Mouse (Mus musculus): ENCODE data around the gene Atg4b.

Atg4b gene

DNA sequence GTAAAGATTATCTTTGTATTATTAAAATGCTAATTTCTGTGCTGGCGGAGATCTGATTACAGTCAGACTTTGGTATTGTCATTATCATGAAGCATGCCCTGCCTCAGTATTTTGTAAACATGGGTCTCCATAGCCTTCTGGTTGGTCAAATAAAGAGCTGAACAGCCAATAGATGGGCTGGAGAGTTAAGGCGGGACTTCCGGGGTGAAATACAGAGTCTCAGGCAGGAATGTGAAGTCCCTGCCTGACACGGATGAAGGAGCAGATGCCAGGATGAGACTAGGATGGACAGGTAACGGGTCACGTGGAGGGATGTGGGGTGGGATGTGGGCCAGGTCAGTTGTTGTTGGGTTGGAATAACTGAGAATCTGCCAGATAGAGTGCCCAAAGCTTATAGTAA is at the start of gene Atg4b:
Gene Atg4b, plus strand, starts transcription at position 211 of the 400 bp plus-strand sequence.
- in situ Hi-C loops (cut with MboI; ENCODE audit: low pct_unique_long_range_greater_than_20kb in 1 of 2, low sequenced_read_pairs in 2 of 2, unreplicated experiment in 1 of 2), result no loop called here

DNA sequence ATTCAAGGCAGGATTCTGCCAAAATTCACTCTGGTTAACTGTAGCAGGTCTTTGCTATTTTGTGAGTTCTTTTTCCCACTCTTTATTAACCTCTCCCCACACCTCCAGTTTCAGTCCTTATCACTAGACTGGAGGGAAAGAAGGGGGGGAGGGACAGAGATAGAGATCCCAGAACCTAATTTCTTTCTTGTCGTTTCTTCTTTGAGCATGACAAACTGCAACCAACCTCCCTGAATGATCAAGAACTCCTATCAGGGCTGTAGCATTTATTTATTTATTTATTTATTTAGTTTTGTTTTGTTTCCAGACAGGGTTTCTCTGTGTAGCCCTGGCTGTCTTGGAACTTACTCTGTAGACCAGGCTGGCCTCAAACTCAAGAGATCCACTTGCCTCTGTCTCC is 49.2 kb upstream of the Atg4b start:
- in situ Hi-C loops (cut with MboI; ENCODE audit: low pct_unique_long_range_greater_than_20kb in 1 of 2, low sequenced_read_pairs in 2 of 2, unreplicated experiment in 1 of 2), result no loop called here

DNA sequence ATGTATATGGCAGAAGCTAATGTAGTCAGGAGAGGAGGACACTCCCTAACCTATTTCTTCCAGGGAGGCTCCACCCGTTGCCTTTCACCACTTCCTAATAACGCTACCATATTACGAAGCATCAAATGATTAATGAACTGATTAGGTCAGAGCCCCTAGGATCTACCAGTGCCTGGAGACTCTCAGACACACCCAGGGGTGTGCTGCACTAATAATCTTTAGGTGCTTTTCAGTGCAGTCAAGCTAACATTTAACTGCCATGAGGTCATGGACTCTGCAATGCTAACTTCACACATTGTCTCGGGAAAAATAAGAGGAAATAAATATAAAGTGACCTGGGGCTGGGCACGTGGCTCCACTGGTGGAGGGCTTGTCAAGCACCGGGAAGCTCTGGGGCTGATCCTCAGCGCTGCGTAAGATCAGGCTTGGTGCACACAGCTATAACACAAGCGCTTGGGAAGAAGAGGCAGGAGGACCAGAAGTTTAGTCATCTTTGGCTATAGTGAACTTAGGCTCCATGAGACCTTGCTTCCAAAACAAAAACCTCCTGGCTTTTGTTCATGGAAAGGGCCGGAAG is 47.7 kb upstream of the Atg4b start:
- in situ Hi-C loops (cut with MboI; ENCODE audit: low pct_unique_long_range_greater_than_20kb in 1 of 2, low sequenced_read_pairs in 2 of 2, unreplicated experiment in 1 of 2), result no loop called here

DNA sequence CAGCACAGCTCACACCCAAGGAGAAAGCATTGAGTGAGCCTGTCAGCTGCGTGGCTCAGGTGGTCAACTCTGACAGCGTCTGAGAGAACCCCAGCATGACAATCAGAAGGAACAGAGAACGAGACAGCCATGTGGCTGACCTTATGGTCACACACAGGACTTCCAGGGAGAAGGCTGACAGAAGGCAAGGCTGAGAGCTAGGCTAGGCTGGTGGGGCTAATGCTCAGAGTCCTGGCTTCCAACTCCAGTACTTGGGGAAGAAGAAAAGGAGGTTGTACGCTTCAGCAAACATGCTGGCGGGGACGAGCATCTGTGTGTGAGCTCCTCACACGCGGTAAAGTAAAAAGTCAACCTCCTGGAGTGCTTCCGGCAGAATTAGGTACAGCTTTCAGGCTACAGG is 47.0 kb upstream of the Atg4b start:
- in situ Hi-C loops (cut with MboI; ENCODE audit: low pct_unique_long_range_greater_than_20kb in 1 of 2, low sequenced_read_pairs in 2 of 2, unreplicated experiment in 1 of 2), result no loop called here

DNA sequence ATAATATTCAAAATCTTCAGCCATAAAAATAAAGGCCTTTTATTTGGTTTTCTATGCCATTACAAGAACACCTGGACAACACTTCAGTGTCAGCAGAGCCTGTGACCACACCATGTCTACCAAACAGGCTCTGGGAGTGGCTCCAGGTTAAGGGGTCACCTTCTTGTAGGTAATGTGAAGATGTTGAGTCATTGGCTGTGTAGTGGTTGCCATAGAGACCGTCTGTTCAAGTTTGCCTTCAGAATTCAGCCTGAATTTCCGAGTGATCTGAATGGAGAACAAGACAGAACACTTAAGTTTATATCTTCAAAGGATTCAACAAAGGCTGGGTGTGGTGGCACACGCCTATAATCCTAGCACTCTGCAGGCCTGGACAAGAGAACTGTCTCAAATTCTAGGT is 45.9 kb upstream of the Atg4b start:
- in situ Hi-C loops (cut with MboI; ENCODE audit: low pct_unique_long_range_greater_than_20kb in 1 of 2, low sequenced_read_pairs in 2 of 2, unreplicated experiment in 1 of 2), result no loop called here

DNA sequence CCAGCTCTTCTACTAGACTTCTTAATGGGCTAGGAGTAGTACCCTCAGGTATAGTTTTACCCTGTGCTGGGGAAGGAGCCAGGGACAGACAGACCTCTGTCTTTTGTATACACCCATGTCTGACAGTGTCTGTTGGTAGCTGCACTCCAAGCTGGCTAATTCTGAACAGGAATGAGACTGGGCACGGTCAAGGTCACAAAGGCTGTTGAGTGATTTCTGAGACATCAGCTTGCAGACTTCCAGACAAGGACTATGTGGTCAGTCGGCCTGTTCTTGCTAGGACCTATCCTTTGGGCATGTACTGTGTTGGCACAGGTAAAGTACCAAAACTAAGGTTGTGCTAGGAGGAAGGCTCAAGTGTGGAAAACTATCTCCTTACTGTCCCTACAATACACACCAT is 35.1 kb upstream of the Atg4b start:
- in situ Hi-C loops (cut with MboI; ENCODE audit: low pct_unique_long_range_greater_than_20kb in 1 of 2, low sequenced_read_pairs in 2 of 2, unreplicated experiment in 1 of 2), result no loop called here

DNA sequence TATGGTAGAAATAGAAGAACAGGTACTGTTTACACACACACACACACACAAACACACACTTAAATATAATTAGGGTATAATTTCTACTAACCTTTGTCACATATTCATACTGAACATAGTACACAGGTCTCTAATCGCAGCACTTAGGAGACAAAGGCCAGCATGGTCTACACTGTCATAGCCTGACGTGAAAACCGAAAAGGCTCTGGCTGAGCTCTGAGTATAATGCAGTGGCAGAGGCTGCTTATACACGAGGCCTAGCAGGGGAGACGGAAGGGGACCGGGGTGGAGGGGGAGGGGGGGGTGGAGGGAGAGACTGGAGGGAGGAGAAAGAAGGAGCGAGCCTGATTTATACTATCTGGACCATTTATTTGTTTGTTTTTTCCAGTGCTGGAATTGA is 29.7 kb upstream of the Atg4b start:
- in situ Hi-C loops (cut with MboI; ENCODE audit: low pct_unique_long_range_greater_than_20kb in 1 of 2, low sequenced_read_pairs in 2 of 2, unreplicated experiment in 1 of 2), result no loop called here

- in situ Hi-C loops (cut with MboI; ENCODE audit: low pct_unique_long_range_greater_than_20kb in 1 of 2, low sequenced_read_pairs in 2 of 2, unreplicated experiment in 1 of 2), result loop anchor here in 1 of 2 experiments (25.0 kb wide), 1 partner anchor 537 kb away; no protein-coding TSS in a partner anchor
Observed at GRCm38 (mm10) chr1:93724623-93725022, 26.7 kb upstream of the Atg4b start.

- in situ Hi-C loops (cut with MboI; ENCODE audit: low pct_unique_long_range_greater_than_20kb in 1 of 2, low sequenced_read_pairs in 2 of 2, unreplicated experiment in 1 of 2), result loop anchor here in 1 of 2 experiments (25.0 kb wide), 1 partner anchor 538 kb away; no protein-coding TSS in a partner anchor
Observed at GRCm38 (mm10) chr1:93725665-93726064, 25.6 kb upstream of the Atg4b start.

DNA sequence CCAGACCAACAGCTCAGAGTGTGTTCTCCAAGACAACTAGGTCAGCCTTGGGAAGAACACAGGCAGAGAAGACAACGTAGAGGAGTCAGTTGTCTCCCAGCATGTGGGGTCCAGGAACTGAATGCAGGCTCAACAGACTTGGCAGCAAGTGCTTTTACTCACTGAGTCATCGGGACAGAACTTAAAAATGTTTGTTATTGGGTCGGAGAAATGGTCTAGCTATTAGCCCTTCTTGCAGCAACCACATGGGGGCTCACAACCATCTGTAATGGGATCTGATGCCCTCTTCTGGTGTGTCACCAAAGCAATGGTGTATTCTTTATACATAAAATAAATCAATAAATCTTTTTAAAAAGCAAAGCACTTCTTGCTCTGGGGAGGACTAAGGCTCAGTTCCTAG is 25.2 kb upstream of the Atg4b start:
- in situ Hi-C loops (cut with MboI; ENCODE audit: low pct_unique_long_range_greater_than_20kb in 1 of 2, low sequenced_read_pairs in 2 of 2, unreplicated experiment in 1 of 2), result loop anchor here in 1 of 2 experiments (25.0 kb wide), 1 partner anchor 539 kb away; no protein-coding TSS in a partner anchor

- in situ Hi-C loops (cut with MboI; ENCODE audit: low pct_unique_long_range_greater_than_20kb in 1 of 2, low sequenced_read_pairs in 2 of 2, unreplicated experiment in 1 of 2), result loop anchor here in 1 of 2 experiments (25.0 kb wide), 1 partner anchor 540 kb away; no protein-coding TSS in a partner anchor
Observed at GRCm38 (mm10) chr1:93726974-93727373, 24.3 kb upstream of the Atg4b start.

DNA sequence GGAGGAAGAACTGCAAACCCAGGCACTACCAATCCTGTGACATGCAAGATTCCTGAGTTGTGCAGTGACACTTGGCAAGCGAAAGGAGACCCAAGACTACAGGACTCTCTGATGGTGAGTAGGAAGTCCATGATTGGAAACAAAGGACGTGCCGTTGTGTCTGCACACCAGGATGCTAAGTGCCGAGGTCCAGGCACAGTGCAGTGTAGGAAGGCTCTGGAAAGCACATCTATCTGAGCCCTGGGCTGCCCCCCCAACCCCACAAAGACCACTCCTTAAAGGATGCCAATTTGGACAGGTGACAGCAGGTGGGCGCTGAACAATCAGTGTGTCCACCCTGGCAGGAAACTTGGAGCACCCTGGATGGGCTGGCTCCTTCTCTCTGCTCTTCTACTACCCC is 20.2 kb upstream of the Atg4b start:
- in situ Hi-C loops (cut with MboI; ENCODE audit: low pct_unique_long_range_greater_than_20kb in 1 of 2, low sequenced_read_pairs in 2 of 2, unreplicated experiment in 1 of 2), result loop anchor here in 1 of 2 experiments (25.0 kb wide), 1 partner anchor 544 kb away; no protein-coding TSS in a partner anchor

DNA sequence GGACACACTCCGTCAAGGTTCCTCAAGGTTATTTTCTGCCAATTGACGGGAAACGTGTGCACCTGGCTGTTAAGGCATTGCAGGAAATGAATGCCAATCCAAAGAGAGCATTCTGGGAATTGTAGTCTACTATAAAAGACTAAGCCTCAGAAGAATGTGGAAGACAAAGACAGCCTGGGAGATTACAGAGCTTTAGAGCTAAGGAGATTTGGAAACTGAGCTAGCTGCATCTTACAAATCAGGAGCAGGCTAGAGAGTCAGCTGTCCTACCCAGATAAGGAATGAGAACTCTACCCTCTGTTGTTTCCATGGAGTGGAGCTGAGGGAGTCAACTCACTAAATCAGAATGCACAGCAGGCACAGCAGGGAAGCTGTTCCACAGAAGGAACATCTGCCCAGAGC is 19.4 kb upstream of the Atg4b start:
- in situ Hi-C loops (cut with MboI; ENCODE audit: low pct_unique_long_range_greater_than_20kb in 1 of 2, low sequenced_read_pairs in 2 of 2, unreplicated experiment in 1 of 2), result loop anchor here in 1 of 2 experiments (25.0 kb wide), 1 partner anchor 545 kb away; no protein-coding TSS in a partner anchor

- in situ Hi-C loops (cut with MboI; ENCODE audit: low pct_unique_long_range_greater_than_20kb in 1 of 2, low sequenced_read_pairs in 2 of 2, unreplicated experiment in 1 of 2), result loop anchor here in 1 of 2 experiments (25.0 kb wide), 1 partner anchor 549 kb away; no protein-coding TSS in a partner anchor
Observed at GRCm38 (mm10) chr1:93735859-93736258, 15.4 kb upstream of the Atg4b start.

DNA sequence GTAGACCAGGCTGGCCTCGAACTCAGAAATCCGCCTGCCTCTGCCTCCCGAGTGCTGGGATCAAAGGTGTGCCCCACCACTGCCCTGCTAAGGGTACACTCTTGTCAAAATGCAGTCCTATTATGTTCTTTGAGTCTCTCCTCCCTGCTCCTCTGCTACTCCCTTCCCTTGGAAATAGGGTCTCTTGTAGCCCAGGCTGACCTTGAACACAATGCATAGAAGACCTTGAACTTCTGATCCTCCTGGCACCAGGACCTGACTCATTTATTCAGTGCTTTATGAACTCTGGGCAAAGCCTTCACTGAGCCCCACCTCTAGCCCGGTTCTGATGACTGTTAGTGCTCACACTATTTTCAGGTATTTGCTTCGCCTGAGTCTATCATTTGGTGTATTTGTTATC is 13.6 kb upstream of the Atg4b start:
- in situ Hi-C loops (cut with MboI; ENCODE audit: low pct_unique_long_range_greater_than_20kb in 1 of 2, low sequenced_read_pairs in 2 of 2, unreplicated experiment in 1 of 2), result loop anchor here in 1 of 2 experiments (25.0 kb wide), 1 partner anchor 550 kb away; no protein-coding TSS in a partner anchor

DNA sequence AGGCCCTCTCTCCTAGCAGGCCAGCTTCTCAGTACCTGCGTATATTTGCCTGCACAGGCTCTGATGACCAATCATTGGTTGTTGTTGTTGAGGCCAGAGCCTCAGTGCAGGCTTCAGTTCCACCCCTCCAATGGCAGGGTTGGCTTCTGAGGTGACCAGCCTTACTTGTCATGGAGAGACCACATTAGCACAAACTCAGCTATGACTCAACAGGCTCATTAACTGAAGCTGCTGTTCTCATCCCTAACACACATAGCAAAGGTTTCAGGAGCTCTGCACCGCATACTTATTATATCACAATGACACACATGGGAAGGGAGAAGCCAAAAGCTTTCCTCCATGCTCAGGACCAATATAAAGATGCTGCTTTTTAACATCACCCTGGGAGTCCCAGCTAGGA is 10.6 kb upstream of the Atg4b start:
- in situ Hi-C loops (cut with MboI; ENCODE audit: low pct_unique_long_range_greater_than_20kb in 1 of 2, low sequenced_read_pairs in 2 of 2, unreplicated experiment in 1 of 2), result loop anchor here in 1 of 2 experiments (25.0 kb wide), 1 partner anchor 553 kb away; no protein-coding TSS in a partner anchor

- in situ Hi-C loops (cut with MboI; ENCODE audit: low pct_unique_long_range_greater_than_20kb in 1 of 2, low sequenced_read_pairs in 2 of 2, unreplicated experiment in 1 of 2), result loop anchor here in 1 of 2 experiments (25.0 kb wide), 1 partner anchor 555 kb away; no protein-coding TSS in a partner anchor
Observed at GRCm38 (mm10) chr1:93741987-93742386, 9.3 kb upstream of the Atg4b start.

DNA sequence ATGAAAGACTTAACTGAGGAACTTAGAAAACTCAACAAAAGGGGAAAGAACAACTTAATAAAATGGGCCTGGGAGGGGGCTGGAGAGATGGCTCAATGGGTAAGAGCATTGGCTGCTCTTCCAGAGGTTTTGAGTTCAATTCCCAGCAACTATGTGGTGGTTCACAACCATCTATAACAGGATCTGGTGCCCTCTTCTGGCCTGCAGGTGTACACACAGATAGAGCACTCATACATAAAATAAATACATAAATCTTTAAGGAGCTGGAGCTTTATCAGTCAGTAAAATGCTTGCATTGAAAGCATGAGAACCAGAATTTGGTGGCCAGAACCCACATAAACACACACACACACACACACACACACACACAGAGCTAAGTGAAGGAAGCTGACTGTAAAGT is 8.4 kb upstream of the Atg4b start:
- in situ Hi-C loops (cut with MboI; ENCODE audit: low pct_unique_long_range_greater_than_20kb in 1 of 2, low sequenced_read_pairs in 2 of 2, unreplicated experiment in 1 of 2), result loop anchor here in 1 of 2 experiments (25.0 kb wide), 1 partner anchor 556 kb away; no protein-coding TSS in a partner anchor

GRCm38 (mm10) chr1:93746179-93746578 is 5.1 kb upstream of the Atg4b start:
- in situ Hi-C loops (cut with MboI; ENCODE audit: low pct_unique_long_range_greater_than_20kb in 1 of 2, low sequenced_read_pairs in 2 of 2, unreplicated experiment in 1 of 2), result loop anchor here in 1 of 2 experiments (25.0 kb wide), 1 partner anchor 559 kb away; no protein-coding TSS in a partner anchor

DNA sequence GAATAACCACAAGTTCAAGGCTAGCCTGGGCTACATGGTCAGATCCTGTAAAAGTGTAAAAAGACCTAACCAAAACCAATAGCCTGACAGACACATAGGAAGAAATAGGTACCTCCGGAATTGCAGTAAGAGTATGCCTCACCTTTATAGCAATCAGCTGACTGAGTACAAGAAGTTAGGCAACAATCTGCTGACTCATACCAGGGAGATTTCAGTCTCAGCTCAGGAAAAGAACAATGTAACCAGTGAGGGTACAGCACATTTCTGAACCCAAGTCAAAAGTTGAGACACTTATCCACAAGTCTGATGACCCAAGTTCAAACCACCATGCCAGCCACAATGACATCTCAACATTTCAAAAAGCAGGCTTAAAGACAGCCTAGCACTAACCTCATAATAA is 2.8 kb upstream of the Atg4b start:
- in situ Hi-C loops (cut with MboI; ENCODE audit: low pct_unique_long_range_greater_than_20kb in 1 of 2, low sequenced_read_pairs in 2 of 2, unreplicated experiment in 1 of 2), result loop anchor here in 1 of 2 experiments (25.0 kb wide), 1 partner anchor 561 kb away; no protein-coding TSS in a partner anchor
